Mouse (Mus musculus) intestine, embryonic 14.5 days (tissue): ENCODE measurements around the gene Olfr1256. TPM values are rescaled to one million over a fixed set of nuclear protein-coding genes. Genes with fewer than 3 reads are reported as not detected.

ENCODE experiments used
- polyA plus RNA-seq: library from polyadenylated mRNA; unstranded; fragments of >200 nt; fragmentation: Nextera tagmentation; extraction: Ambion mirVana; gene quantifications from 2 replicates; pipeline ENCODE4 v1.2.1, GENCODE M21; 2014

Olfr1256 gene
- polyA plus RNA-seq, 1 experiment from 2014 or later = not detected

Other genes starting within 250 kb of the Olfr1256 start
- gene Olfr1246, start 248.4 kb downstream of the Olfr1256 start, polyA plus RNA-seq = not detected in 2 replicates
- gene Olfr1247, start 227.4 kb downstream of the Olfr1256 start, polyA plus RNA-seq = not detected in 2 replicates
- not detected in 2 replicates for gene Olfr1248, start 223.3 kb downstream of the Olfr1256 start, polyA plus RNA-seq
- not detected in 2 replicates for gene Olfr1249, start 206.6 kb downstream of the Olfr1256 start, polyA plus RNA-seq
- not detected in 2 replicates for gene Olfr1250, start 180.1 kb downstream of the Olfr1256 start, polyA plus RNA-seq
- not detected in 2 replicates for gene Olfr1251, start 169.6 kb downstream of the Olfr1256 start, polyA plus RNA-seq
- gene Olfr1252, start 116.5 kb downstream of the Olfr1256 start, polyA plus RNA-seq = not detected in 2 replicates
- gene Olfr1253, start 84.5 kb downstream of the Olfr1256 start, polyA plus RNA-seq = not detected in 2 replicates
- not detected in 2 replicates for gene Olfr1254, start 47.9 kb downstream of the Olfr1256 start, polyA plus RNA-seq
- not detected in 2 replicates for gene Olfr1255, start 29.5 kb downstream of the Olfr1256 start, polyA plus RNA-seq
- not detected in 2 replicates for gene Olfr48, start 6.7 kb upstream of the Olfr1256 start, polyA plus RNA-seq
- gene Olfr1257, start 36.9 kb upstream of the Olfr1256 start, polyA plus RNA-seq = 0.17 TPM in 1 of 2 replicates, not detected in the other
- not detected in 2 replicates for gene Olfr1258, start 85.8 kb upstream of the Olfr1256 start, polyA plus RNA-seq
- gene Olfr1259, start 107.1 kb upstream of the Olfr1256 start, polyA plus RNA-seq = not detected in 2 replicates
- gene Olfr1260, start 132.8 kb upstream of the Olfr1256 start, polyA plus RNA-seq = not detected in 2 replicates
- gene Olfr1261, start 149.7 kb upstream of the Olfr1256 start, polyA plus RNA-seq = not detected in 2 replicates
- gene Olfr1262, start 158.6 kb upstream of the Olfr1256 start, polyA plus RNA-seq = not detected in 2 replicates
- not detected in 2 replicates for gene Olfr1263, start 170.6 kb upstream of the Olfr1256 start, polyA plus RNA-seq
- not detected in 2 replicates for gene Olfr1264, start 184.0 kb upstream of the Olfr1256 start, polyA plus RNA-seq
- not detected in 2 replicates for gene Olfr1265, start 193.8 kb upstream of the Olfr1256 start, polyA plus RNA-seq
- not detected in 2 replicates for gene Olfr140, start 222.0 kb upstream of the Olfr1256 start, polyA plus RNA-seq